Mouse (Mus musculus) left cerebral cortex, adult 2 months (tissue): ENCODE measurements around the gene Gnb5. TPM values are rescaled to one million over a fixed set of nuclear protein-coding genes. Genes with fewer than 3 reads are reported as not detected.

Experiments used
- DNase-seq, 2 experiments: peaks; one replicate each; pipeline ENCODE4 v3.0.0; 2021 to 2022; ENCODE audit warnings: low spot score in 2 of 2, mixed read lengths in 1 of 2; ENCODE audit errors: extremely low spot score in 1 of 2
- H3K27ac ChIP-seq: fragments of 200-600 bp; 2 replicates; pipeline ENCODE4 v1.8.1; 2022
- H3K4me3 ChIP-seq: fragments of 200-600 bp; 2 replicates; pipeline ENCODE4 v1.8.1; 2022
- CTCF ChIP-seq: fragments of 200-600 bp; IDR thresholded peaks from 2 replicates; pipeline ENCODE4 v1.8.1; 2022; ENCODE audit warnings: antibody characterized with exemption, mild to moderate bottlenecking, moderate library complexity
- intact Hi-C: fragments of 180-260 bp; cut with DNase I; formaldehyde crosslinking; loops from one replicate; pipeline ENCODE4 v1.15.1; 2025
- total RNA-seq, 2 experiments: library from RNA; stranded (reverse); gene quantifications; 2 replicates each; pipeline ENCODE4 v1.2.3; 2021

The Gnb5 gene
- total RNA-seq, 2 experiments from 2014 or later: 143 to 163 TPM

DNA sequence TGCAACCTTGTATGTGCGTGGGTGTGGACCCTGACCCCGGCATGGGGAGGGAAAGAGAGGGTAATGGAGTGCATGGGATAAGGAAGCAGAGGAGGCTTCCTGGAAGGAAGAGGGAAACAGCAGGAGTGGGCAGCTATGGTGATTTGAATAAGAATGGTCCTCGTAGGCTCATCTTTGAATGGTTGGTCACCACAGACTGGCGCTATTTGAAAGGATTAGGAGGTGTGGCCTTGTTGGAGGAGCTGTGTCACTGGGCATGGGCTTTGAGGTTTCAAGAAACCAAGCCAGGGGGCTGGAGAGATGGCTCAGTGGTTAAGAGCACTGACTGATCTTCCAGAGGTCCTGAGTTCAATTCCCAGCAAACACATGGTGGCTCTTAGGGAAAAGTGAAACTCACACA is 59.1 kb downstream of the Gnb5 start:
- H3K4me3 ChIP-seq: no peak overlapping the region
- no peak overlapping the region for H3K27ac ChIP-seq
- intact Hi-C loops: no loop called here
- DNase-seq: no peak
- no peak for TF ChIP-seq CTCF

DNA sequence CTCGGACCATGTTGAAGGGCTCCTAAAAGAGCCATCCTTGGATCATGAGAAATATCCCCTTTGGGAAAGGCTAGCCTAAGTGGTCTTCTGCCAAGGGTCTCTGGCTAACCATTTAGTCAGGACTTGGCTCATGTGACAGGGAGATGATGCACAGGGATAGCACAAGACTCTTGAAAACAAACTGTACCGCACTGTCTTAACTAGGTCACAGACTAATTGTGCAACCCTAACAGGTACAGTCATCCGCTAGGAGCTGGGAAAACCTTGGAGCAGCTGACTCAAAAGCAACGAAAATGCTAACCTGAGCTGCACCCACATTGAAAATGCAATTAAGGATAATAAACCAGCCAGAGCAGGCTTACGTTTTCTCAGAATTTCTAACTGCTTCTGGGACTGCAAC is 60.1 kb downstream of the Gnb5 start:
- DNase-seq: peak in 1 of 2 experiments; percentile 21
- intact Hi-C loops: no loop called here
- Histone ChIP-seq H3K4me3 (no peak overlapping the region), H3K27ac (no peak overlapping the region)
- TF ChIP-seq CTCF: no peak

- no peak for DNase-seq
- no peak overlapping the region for H3K4me3 ChIP-seq
- H3K27ac ChIP-seq: no peak overlapping the region
- TF ChIP-seq CTCF: no peak
- intact Hi-C loops: no loop called here
These were observed 62.7 kb downstream of the Gnb5 start for GRCm38 (mm10) chr9:75368779-75369178.

DNA sequence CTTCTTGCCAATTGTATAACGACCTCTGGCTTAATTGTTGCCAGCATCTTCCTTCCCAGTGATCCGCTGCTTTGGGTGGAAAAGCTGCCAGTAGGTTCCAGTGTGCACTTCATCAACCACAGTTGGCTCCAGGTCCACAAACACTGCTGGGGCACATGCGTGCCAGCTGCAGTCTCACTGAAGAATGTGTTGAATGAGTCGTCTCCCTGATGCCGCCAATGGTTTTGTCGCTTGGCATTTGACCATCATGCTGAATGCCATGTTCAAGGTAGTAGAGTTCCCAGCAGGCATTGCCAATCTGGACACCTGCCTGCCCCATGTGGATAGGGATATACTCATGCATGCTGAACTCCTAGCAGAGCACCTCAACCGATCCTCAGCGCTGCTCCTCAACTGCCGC is 69.5 kb downstream of the Gnb5 start:
- H3K4me3 ChIP-seq: no peak overlapping the region
- no peak for DNase-seq
- H3K27ac ChIP-seq: no peak overlapping the region
- intact Hi-C loops: no loop called here
- TF ChIP-seq CTCF: no peak

GRCm38 (mm10) chr9:75376428-75376827 is 70.3 kb downstream of the Gnb5 start:
- TF ChIP-seq CTCF: no peak
- Histone ChIP-seq H3K27ac (no peak overlapping the region), H3K4me3 (no peak overlapping the region)
- DNase-seq: no peak
- intact Hi-C loops: no loop called here

DNA sequence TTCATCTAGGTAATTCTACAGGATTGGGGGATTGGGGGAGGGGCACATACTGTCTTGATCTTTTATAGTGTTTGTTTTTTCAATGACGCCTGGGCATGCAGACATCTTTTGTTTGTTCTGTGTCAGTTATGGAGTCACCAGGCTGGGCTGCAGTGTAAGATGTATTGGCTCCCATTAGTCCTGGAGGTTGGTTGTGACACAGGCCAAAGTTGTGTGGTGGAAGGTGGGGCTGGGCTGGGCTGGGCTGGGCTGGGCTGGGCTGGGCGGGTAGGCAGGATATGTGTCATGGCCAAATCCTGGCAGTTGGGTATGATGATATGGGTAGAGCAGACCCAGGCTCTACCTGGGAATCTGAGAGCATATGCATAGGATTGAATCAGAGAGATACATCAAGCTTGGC is 72.7 kb downstream of the Gnb5 start:
- Histone ChIP-seq H3K4me3 (no peak overlapping the region), H3K27ac (no peak overlapping the region)
- no peak for DNase-seq
- intact Hi-C loops: no loop called here
- TF ChIP-seq CTCF: no peak

- intact Hi-C loops: no loop called here
- Histone ChIP-seq H3K4me3 (no peak overlapping the region), H3K27ac (no peak overlapping the region)
- DNase-seq: no peak
- no peak for TF ChIP-seq CTCF
These were observed 76.7 kb downstream of the Gnb5 start for GRCm38 (mm10) chr9:75382825-75383224.

DNA sequence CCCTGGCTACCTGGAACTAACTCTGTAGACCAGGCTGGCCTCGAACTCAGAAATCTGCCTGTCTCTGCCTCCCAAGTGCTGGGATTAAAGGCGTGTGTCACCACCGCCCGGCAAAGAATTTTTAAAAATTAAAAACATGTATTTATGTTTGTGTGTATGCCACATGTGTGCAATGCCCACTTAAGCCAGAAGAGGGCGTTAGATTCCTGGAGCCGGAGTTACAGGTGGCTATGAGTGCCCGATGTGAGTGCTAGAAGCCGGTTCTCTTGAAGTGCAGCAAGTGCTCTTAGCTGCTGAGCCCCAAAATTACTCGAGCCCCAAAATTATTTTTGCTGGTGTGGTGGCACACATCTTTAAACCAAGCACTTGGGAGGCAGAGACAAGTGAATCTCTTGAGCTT is 77.7 kb downstream of the Gnb5 start:
- peak; percentile 28 for TF ChIP-seq CTCF

DNA sequence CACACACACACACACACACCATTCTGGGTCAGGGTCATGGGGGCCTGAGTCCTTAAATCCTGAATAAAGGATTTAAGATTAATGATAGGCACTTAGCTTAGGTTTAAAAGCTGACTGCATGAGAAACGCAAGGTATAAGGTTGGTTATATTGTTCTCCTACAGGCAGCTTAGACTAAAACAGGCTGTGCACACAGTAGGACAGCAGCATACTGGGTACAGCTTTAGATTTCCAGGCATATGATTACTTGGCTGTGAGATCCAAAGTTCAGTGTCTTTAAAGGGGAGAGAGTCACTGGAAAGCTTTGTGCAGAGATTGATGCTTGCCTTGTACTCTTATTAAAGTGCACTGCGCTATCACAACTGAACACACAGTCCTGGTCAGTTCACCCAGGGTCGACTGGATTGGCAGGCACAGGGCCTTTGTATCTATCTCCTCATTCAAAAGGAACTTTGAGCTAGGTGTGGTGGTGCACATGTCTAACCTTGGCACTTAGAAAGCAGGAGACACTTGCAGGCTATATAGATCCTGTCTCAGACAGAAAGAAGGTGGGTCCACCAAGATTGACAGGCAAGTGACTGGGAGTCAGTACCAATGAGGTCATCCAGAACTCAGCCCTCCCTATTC is 78.4 kb downstream of the Gnb5 start:
- TF ChIP-seq CTCF: no peak
- intact Hi-C loops: no loop called here
- no peak overlapping the region for H3K4me3 ChIP-seq
- no peak overlapping the region for H3K27ac ChIP-seq
- no peak for DNase-seq

More for the DNA sequence above, 77.7 kb downstream of the Gnb5 start:
- intact Hi-C loops: no loop called here
- DNase-seq: no peak
- H3K27ac ChIP-seq: no peak overlapping the region
- H3K4me3 ChIP-seq: no peak overlapping the region

- no peak for DNase-seq
- intact Hi-C loops: no loop called here
- no peak for TF ChIP-seq CTCF
These were observed 79.3 kb downstream of the Gnb5 start for GRCm38 (mm10) chr9:75385218-75385974.

GRCm38 (mm10) chr9:75393251-75393650 is 87.2 kb downstream of the Gnb5 start:
- H3K27ac ChIP-seq: no peak overlapping the region
- intact Hi-C loops: no loop called here
- TF ChIP-seq CTCF: no peak
- no peak for DNase-seq
- no peak overlapping the region for H3K4me3 ChIP-seq

More at GRCm38 (mm10) chr9:75385218-75385974, 79.3 kb downstream of the Gnb5 start:
- Histone ChIP-seq H3K27ac (no peak overlapping the region), H3K4me3 (no peak overlapping the region)

Other genes starting within 250 kb of the Gnb5 start
- gene Myo5a, start 235.3 kb upstream of the Gnb5 start, total RNA-seq: 100 to 1,000 TPM; 307 to 308 TPM
- 1 to 10 TPM; 7.0 to 7.2 TPM for gene Myo5c, start 74.3 kb upstream of the Gnb5 start, total RNA-seq
- not detected for gene Bcl2l10, start 41.5 kb downstream of the Gnb5 start, total RNA-seq
- 10 to 100 TPM; 70.5 to 71.3 TPM for gene Mapk6, start 103.7 kb downstream of the Gnb5 start, total RNA-seq
- gene Leo1, start 135.2 kb downstream of the Gnb5 start, total RNA-seq: 10 to 100 TPM; 29.8 to 29.9 TPM